Mouse (Mus musculus) CD4-positive helper T cell, adult 2 months (primary cell): ENCODE data around the gene Dkkl1.

Source experiments
- DNase-seq: peaks from one replicate; pipeline ENCODE4 v3.0.0-alpha.2; 2012; ENCODE audit warnings: low read depth, missing footprints, low spot score

The Dkkl1 gene

GRCm38 (mm10) chr7:45169495-45169894 lies 42.5 kb downstream of the Dkkl1 start:
- peak; percentile 22 for DNase-seq

GRCm38 (mm10) chr7:45168656-45169055 lies 43.3 kb downstream of the Dkkl1 start:
- DNase-seq, result no peak

GRCm38 (mm10) chr7:45167761-45168445 lies 44.0 kb downstream of the Dkkl1 start:
- DNase-seq, result no peak

- DNase-seq, result no peak
Observed at GRCm38 (mm10) chr7:45166950-45167401, 45.0 kb downstream of the Dkkl1 start.

GRCm38 (mm10) chr7:45165701-45166100 lies 46.2 kb downstream of the Dkkl1 start:
- no peak for DNase-seq

GRCm38 (mm10) chr7:45164833-45165232 lies 47.1 kb downstream of the Dkkl1 start:
- no peak for DNase-seq

GRCm38 (mm10) chr7:45163735-45164490 lies 48.0 kb downstream of the Dkkl1 start, which contains the start of gene Slc17a7:
Slc17a7 (plus strand) TSS chr7:45163949.
- peak; percentile 64 for DNase-seq

GRCm38 (mm10) chr7:45162996-45163615 lies 48.8 kb downstream of the Dkkl1 start:
- DNase-seq, result no peak

- DNase-seq, result no peak
Observed at GRCm38 (mm10) chr7:45162551-45162950, 49.4 kb downstream of the Dkkl1 start.

GRCm38 (mm10) chr7:45161612-45162473 lies 50.1 kb downstream of the Dkkl1 start:
- DNase-seq, result peak; percentile 88

GRCm38 (mm10) chr7:45160866-45161265 lies 51.1 kb downstream of the Dkkl1 start:
- no peak for DNase-seq

- DNase-seq, result no peak
Observed at GRCm38 (mm10) chr7:45160316-45160800, 51.6 kb downstream of the Dkkl1 start.

GRCm38 (mm10) chr7:45158991-45159390 lies 53.0 kb downstream of the Dkkl1 start:
- no peak for DNase-seq
